Mouse (Mus musculus): ENCODE measurements at regions not wholly inside any gene's neighbourhood (a gene's known extent, or its start where the extent isn't known, plus 50 kb on each side); places are given as distances from the start of the nearest gene placed in this dataset.
"Not testable (repeated sequence)": the region's sequence is repeated elsewhere in the genome, so short reads cannot be mapped to it uniquely, and the experiment has no call there.

DNA sequence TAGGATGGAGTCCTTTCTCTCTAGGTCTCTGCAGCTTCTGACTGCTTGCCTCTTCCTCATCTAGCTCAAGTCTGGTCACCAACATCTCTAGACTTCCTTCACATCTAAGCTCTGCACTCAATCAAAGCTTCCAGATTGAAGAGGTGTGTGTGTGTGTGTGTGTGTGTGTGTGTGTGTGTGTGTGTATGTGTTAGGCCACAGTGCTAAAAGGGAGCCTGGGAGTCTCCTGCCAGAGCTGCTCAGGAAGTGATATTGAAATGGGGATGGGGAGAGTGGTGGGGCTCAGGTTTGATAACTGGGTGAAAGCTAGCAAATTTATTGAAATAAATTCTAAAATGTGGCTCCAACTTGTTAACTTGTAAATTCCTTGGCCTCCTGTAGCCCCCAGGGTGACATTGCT lies 73.3 kb downstream of the Gm31371 start:
- DNase-seq: not testable (repeated sequence)

DNA sequence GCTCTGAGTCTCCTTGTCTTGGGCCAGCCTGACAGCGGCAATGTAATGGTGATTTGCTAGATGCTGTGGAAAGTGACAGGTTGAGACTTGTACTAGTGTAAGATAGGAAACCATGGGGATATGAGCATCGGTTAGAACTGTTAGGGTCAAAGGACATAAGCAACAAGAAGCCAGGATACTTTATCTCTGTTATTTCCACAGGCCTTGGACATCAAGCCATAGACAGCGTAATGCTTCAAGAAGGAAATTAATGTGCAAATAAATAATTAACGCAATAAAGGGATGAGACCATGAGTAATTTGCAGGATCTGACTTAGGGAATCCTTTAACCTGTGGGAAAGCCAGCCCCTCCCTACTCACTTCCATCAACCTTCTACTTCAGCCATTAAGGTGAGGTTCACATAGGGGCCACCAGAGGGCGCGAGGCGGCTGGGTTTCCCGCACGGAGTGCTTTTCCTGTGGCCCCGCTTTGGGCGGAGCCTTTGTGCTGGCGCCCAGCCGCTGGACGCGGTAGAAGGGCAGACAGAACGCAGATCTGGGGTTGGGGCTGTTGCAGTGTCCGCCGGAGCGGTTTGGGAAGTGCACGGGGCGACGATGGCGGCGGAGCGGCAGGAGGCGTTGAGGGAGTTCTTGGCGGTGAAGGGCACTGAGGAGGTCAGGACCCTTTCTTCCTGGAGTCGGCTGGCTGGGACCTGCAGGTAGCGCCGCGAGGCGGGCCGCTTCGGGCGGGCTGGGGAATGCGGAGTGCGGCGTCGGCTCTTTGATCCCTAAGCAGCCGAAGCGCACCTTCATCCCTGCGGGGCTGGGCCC lies 76.5 kb downstream of the Gm31371 start:
- peak; percentile 75 for DNase-seq

DNA sequence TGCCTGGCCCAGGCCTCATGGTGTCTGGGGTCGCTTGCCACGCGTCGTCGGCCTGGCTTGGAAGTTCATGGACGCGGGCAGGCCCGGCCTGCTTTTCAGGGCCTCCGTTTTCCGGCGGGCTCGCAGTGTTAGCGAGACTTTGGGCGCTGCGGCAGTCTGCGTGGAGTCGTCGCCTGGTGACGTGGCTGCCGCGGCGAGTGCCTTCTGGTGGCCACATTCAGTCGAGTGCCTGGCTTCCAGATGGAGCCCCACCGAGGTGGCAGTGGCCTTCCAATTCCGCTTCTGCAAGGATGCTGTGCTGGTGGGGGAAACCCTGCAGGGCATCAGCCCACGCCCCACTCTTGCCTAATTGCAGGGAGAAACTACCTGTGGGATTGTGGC lies 77.1 kb downstream of the Gm31371 start:
- peak; percentile 6 to 9 for DNase-seq

DNA sequence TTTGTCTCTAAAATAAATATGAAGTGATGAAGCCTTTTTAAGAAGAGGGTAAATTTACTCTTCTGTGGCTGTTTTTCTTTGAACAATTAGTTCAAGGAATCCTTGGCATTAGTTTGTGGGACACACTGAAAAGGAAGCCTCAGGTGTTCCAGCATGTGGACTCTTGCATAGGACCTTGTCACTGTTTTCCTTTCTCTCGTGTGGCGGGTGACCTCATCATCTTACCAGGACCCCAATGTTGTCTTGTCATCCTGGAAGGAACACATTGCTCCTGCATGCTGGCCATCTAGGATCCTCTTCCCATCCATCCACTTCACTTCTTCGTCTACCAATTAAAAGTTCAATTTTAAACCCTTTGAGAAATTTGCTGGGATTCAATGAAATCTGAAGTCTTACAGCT lies 104.9 kb downstream of the Gm31371 start:
- peak; percentile 7 to 28 for DNase-seq

DNA sequence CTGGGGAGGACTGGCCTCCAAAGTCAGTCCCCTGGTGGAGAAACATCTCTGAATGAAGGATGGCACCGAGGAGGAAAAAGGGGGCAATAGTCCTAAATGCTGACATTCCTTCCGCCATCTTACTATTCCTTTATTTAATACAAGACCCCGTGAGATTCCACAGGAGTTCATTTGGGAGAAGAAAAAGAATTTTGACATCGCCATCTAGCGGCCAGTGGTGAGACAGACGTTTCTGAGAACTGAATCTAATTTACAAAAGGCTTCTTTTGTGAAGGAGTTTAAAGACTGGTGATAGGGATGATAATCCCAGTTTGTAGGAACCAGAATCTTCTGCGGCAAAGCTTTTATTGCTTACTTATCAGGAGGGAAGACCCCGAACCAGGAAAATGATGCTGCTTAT lies 107.8 kb downstream of the Gm31371 start:
- not testable (repeated sequence) for DNase-seq

DNA sequence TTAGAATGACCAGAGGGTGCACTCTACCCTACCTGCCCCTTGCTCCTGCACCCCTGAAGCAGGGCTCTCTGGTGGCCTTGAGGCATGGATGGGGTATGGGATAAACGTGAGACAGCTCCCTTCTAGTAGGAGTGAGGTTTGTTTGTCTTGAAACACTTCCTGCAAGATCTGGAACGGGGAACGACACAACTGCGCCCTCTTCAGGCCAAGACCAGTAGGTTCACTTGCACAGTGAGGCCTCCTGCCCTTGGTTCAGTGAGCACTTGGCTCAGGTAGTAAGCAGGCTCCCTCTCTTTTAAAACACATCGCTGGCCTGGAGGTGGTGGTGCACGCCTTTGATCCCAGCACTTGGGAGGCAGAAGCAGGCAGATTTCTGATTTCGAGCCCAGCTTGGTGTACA lies 110.1 kb downstream of the Gm31371 start:
- DNase-seq: peak; percentile 32 to 46

DNA sequence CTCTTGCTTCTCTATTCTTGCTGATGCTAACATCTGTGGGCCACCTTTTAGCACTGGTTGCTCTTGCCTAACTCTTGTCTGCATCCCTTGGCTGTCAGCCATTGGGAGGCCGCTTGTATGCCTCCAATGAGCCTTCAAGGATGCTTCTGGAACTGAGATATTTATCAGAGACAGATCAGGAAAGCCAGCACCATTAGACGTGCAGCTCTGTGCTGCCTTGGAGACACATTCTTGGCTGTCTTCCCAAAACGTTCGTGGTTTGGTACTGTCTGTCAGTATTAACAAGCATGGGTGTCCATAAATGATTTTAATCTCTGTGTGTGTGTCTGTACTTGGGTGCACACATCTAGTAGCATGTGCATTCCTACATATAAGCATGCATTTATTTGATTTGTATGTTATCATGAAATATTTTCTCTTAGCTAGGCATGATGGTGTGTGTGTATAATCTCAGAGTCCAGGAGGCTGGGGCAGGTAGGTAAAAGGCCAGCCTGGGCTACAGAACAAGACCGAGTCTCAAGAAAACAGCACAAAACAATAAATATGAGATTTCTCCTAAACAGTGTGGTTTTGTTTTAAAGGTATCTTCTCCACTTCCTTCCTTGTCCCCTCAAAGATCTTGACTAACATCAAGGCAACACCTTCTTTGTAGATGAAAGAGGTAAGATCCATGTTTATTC lies 111.4 kb downstream of the Gm31371 start:
- DNase-seq: not testable (repeated sequence)

DNA sequence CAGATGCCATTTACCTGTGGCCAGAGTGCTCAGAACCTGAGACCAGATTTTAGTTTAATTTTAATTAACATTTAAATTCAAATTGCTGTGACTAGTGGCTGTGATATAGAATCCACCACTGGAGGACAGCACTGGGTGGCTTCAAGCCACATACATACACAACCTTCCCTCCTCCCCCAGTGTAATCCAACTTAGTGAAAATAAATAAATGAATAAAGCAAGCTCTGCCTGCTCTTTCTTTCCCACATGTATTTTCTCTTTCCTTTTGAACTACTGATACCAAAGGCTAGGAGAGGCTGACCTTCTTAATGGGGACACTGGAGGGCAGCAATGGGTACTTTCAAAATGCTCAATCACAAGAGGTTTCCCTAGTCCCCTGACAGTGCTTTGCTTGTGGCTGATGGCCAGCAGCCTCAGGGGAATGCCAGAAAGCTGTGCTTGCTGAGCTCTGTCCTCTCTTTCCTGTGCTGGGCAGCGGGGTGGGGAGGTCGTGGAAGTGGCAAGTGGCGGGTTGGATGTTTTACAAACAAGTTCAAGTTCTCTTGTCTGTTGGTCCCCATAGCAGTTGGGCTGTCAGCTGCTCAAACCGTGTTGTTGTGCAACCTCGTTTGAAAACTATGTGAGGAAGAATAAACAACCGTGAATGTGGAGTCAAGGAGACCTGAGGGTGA lies 112.4 kb downstream of the Gm31371 start:
- DNase-seq: peak; percentile 62 to 66

DNA sequence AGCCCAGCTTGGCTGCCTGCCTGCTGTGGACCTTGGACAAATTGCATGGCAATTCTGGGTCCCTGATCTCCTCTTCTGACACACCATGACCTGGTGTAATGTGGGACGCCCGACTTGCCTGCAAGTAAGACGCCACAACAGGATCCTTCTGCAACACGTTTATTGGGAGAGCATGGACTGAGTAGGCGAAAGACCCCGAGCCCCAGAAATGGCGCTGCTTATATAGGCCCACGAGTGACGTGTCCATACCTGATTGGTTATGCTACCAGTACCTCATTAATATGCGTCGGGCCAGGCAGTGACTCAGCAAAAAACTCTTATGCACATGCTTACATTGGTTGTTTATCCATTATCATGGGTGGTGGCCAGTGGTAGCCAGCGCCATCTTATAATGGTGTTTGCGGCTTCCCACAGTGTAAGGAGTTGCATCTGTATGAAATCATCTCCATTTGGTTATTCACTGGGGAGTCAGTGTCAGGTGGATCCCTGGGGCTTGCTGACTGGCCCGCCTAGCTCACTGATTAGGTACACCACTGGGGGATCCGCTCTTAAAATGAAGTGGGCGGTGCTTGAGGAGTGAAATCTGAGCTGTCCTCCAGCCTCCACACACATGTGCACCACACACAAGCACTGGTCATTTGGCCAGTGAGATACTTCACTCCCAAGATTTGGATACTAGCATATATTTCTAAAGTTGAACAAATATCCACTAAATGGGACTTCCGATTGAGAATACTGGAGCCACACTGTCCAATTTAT lies 113.1 kb downstream of the Gm31371 start:
- peak; percentile 53 to 71 for DNase-seq

DNA sequence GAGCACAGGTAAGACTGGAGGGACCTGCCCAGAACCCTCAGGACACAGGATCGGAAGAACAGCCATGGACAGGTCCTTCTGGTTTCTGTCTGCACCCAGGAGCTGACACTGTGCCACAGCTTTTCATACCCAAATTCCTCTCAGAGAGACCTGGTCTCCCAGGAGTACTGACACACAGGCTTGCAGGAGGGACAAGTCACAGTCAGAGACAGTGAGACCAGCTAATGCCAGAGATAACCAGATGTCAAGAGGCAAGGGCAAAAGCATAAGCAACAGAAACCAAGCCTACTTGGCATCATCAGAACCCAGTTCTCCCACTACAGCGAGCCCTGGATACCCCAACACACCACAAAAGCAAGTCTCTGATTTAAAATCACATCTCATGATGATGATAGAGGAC lies 122.3 kb downstream of the Gm31371 start:
- not testable (repeated sequence) for DNase-seq

DNA sequence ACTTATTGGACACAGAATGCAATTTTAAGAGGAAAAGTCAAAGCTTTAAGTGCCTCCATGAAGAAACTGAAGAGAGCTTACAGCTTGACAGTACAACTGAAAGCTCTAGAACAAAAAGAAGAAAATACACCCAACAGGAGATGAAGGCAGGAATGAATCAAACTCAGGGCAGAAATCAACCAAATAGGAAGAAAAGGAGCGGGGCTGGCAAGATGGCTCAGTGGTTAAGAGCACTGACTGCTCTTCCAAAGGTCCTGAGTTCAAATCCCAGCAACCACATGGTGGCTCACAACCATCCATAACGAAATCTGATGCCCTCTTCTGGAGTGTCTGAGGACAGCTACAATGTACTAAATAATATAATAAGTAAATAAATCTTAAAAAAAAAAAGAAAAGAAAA lies 124.8 kb downstream of the Gm31371 start:
- DNase-seq: peak in 1 of 2 experiments; percentile 14

DNA sequence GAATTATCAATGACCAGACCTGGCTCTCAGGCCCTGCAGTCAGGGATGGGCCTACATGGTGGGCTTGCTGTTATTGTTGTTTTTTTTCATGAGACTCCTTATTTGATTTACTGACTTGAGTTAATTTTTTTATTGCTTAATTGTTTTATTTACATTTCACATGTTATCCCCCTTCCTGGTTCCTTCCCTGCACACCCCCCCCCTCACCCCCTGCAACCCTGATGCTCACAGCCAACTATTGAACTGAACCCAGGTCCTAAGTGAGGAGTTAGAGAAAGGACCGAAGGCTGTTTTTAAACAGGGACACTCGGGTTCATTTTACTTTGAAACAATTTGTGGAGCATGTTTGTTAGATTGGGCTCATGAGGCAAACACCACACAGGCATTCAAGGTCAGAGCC lies 126.9 kb downstream of the Gm31371 start:
- not testable (repeated sequence) for DNase-seq

DNA sequence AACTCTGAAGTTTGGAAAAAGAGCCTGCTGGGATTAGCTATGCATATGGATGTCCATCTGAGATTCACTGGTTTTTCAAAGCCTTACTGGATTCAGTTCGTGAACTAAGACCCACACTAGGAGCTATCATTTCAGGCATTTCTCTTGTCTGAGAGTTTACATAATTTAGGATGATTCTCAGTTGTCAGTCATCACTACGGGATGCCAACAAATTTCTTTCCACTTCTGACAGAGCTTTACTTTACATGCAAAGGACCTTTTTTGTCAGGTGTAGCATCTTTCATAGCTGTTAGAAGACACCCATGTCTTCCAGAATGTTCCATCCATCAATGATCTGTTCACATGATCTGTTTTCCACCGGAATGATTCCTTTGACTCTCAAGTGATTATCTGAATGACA lies 154.4 kb downstream of the Gm31371 start:
- not testable (repeated sequence) for DNase-seq

DNA sequence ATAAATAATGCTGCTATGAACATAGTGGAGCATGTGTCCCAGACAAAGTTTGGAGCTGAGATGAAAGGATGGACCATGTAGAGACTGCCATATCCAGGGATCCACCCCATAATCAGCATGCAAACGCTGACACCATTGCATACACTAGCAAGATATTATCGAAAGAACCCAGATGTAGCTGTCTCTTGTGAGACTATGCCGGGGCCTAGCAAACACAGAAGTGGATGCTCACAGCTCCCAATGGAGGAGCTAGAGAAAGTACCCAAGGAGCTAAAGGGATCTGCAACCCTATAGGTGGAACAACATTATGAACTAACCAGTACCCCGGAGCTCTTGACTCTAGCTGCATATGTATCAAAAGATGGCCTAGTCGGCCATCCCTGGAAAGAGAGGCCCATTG lies 194.9 kb downstream of the Gm31371 start:
- not testable (repeated sequence) for DNase-seq

DNA sequence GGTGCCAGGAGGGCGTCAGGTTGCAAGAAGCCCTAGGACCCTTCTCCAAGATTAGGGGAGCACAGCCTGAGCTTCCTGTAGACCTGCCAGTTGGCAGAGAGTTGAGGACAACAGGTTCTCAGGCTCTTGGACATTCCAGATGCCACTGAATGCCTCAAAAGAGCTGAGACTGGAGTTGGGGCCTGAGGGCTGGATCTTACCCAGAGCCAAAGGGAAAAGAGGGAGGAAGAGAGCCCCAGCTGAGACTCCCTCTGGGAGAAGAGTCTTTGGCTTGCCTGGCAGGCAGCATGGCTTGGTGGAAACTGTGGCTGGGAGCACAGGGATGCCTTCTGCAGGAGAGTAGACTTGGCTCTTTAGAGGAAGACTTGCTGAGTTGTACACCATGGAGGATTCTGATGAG lies 197.0 kb downstream of the Gm31371 start:
- DNase-seq: not testable (repeated sequence)

DNA sequence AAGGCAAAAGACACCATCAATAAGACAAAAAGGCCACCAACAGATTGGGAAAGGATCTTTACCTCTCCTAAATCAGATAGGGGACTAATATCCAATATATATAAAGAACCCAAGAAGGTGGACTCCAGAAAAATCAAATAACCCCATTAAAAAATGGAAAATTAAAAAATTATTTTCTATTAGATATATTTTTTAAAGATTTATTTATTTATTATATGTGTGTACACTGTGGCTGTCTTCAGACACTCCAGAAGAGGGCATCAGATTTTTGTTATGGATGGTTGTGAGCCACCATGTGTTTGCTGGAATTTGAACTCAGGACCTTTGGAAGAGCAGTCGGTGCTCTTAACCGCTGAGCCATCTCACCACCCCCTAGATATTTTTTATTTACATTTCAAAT lies 199.2 kb downstream of the Gm31371 start:
- DNase-seq: not testable (repeated sequence)

DNA sequence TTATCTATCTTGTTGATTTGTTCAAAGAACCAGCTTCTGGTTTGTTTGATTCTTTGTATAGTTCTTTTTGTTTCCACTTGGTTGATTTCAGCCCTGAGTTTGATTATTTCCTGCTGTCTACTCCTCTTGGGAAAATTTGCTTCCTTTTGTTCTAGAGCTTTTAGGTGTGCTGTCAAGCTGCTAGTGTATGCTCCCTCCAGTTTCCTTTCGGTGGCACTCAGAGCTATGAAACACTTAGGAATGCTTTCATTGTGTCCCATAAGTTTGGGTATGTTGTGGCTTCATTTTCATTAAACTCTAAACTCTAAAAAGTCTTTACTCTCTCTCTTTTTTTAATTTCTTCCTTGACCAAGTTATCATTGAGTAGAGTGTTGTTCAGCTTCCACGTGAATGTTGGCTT lies 204.0 kb downstream of the Gm31371 start:
- DNase-seq: not testable (repeated sequence)

DNA sequence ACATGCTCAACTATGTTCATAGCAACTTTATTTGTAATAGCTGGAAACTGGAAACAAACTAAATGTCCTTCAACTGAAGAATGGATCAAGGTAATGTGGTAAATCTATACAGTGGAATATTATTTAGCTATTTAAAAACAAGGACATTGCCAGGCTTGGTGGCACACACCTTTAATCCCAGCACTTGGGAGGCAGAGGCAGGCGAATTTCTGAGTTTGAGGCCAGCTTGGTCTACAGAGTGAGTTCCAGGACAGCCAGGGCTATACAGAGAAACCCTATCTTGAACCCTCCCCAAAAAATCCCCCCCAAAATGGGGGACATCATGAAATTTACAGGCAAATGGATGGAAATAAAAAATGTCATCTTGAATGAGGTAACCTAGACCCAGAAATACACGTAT lies 213.6 kb downstream of the Gm31371 start:
- not testable (repeated sequence) for DNase-seq

DNA sequence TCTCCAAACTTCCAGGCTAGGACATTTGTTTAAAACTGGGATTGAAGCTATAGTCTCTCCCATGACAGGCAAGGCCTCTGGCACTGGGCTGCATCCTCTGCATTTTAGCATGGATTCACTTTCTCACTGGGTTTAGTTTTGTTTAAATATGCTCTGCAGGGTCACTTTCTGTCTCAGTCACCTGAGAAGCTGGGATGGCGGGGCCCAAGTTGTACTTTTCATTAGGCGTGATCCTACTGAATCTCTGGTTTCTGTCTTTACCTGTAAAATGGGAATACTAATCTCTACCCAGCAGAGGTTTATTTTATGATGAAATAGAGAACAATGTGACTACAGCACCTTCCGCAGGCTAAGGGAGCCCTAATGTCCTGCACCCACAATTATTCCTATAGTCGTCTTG lies 216.4 kb downstream of the Gm31371 start:
- not testable (repeated sequence) for DNase-seq

DNA sequence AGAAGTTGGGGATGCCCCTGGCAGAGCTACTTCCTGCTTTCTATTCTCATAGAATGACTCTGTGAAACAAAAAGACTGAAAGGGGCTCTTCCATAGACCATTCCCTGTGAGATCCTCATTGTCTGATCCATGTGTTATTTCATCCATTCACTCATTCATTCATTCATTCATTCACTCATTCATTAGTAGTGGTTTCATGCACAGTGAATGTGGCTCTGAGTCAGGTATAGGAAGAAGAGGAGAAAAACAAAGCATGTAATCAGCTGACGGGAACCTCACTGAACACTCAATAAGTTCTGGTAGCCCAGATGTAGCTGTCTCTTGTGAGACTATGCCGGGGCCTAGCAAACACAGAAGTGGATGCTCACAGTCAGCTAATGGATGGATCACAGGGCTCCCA lies 217.0 kb downstream of the Gm31371 start:
- DNase-seq: not testable (repeated sequence)

DNA sequence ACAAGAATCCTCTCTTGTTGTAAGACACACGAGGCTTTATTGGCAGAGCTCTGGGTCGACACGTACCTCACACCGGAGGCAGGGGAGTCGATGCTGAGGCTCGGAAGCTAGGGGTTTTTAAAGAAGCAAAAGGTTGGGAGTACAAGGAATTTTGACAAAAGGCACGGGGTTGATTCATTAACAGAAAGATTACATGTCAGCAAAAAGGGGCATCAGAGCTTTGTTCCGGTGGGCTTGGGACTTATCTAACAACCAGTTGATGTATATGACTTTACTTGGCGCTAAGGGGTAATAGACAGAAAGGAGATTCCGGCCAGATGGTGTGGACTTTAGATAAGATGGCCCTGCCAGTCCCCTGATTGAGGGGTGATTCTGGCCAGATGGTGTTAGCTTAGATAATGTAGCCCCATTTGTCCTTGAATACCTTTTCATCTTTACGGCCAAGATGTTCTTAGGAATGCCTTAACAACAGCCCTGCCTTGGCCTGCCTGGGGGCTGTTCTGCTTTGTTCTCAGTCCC lies 218.3 kb downstream of the Gm31371 start:
- not testable (repeated sequence) for DNase-seq

DNA sequence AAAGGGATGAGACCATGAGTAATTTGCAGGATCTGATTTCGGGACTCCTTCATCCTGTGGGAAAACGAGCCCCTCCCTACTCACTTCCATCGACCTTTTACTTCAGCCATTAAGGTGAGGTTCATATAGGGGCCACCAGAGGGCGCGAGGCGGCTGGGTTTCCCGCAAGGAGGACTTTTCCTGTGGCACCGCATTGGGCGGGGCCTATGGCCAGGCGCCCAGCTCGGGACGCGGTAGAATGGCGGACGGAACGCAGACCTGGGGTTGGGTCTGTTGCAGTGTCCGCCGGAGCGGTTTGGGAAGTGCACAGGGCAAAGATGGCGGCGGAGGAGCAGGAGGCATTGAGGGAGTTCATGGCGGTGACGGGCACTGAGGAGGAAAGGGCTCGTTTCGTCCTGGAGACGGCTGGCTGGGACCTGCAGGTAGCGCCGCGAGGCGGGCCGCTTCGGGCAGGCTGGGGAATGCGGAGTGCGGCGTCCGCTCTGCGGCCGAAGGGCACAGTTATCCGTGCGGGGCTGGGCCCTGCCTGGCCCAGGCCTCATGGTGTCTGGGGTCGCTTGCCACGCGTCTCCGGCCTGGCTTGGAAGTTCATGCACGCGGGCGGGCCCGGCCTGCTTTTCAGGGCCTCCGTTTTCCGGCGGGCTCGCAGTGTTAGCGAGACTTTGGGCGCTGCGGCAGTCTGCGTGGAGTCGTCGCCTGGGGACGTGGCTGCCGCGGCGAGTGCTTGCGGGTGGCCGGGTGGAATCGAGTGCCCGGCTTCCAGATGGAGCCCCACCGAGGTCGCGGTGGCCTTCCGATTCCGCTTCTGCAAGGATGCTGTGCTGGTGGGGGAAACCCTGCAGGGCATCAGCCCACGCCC lies 219.1 kb downstream of the Gm31371 start:
- DNase-seq: peak; percentile 99 to 100

All from lung, adult 18-20 months (tissue).